Mouse (Mus musculus) intestine, postnatal 0 days (tissue): ENCODE data around the gene Igf1. TPM values are rescaled to one million over a fixed set of nuclear protein-coding genes. Genes with fewer than 3 reads are reported as not detected.

Experiments
- ATAC-seq: fragments of 200-750 bp; cut with Nextera tagmentation; 2 replicates; pipeline ENCODE4 v1.8.0; 2017; ENCODE audit warnings: mild to moderate bottlenecking, moderate TSS enrichment, moderate library complexity
- H3K27ac ChIP-seq: fragments of 300-500 bp; sonication (generic); 2 replicates; pipeline ENCODE4 v1.5.1; 2014; ENCODE audit warnings: mild to moderate bottlenecking, low read depth, low read length, moderate library complexity
- H3K27me3 ChIP-seq: fragments of 300-500 bp; sonication (generic); replicated peaks from 2 replicates; pipeline ENCODE4 v1.6.1; 2014; ENCODE audit warnings: low read length, mixed read lengths; ENCODE audit not compliant: control insufficient read depth, insufficient read depth
- H3K36me3 ChIP-seq: fragments of 300-500 bp; sonication (generic); 2 replicates; pipeline ENCODE4 v1.6.1; 2014; ENCODE audit warnings: mild to moderate bottlenecking, moderate library complexity; ENCODE audit not compliant: control insufficient read depth, insufficient read depth
- H3K4me1 ChIP-seq: fragments of 300-500 bp; sonication (generic); replicated peaks from 2 replicates; pipeline ENCODE4 v1.6.1; 2014; ENCODE audit warnings: antibody characterized with exemption, low read length, mixed read lengths; ENCODE audit not compliant: control insufficient read depth, insufficient read depth
- H3K4me2 ChIP-seq: fragments of 300-500 bp; sonication (generic); replicated peaks from 2 replicates; pipeline ENCODE4 v1.6.1; 2014; ENCODE audit warnings: low read depth, mild to moderate bottlenecking, moderate library complexity
- H3K4me3 ChIP-seq: fragments of 300-500 bp; sonication (generic); 2 replicates; pipeline ENCODE4 v1.5.1; 2014; ENCODE audit warnings: low read depth, low read length
- H3K9ac ChIP-seq: fragments of 300-500 bp; sonication (generic); 2 replicates; pipeline ENCODE4 v1.6.1; 2014; ENCODE audit warnings: mild to moderate bottlenecking, low read depth, low read length
- H3K9me3 ChIP-seq: fragments of 300-500 bp; sonication (generic); 2 replicates; pipeline ENCODE4 v1.6.1; 2016; ENCODE audit warnings: mixed run types; ENCODE audit not compliant: control insufficient read depth
- CTCF ChIP-seq: sonication (generic); IDR thresholded peaks from 2 replicates; pipeline ENCODE4 v1.5.1; 2016; ENCODE audit warnings: low read depth, mild to moderate bottlenecking, control low read depth, antibody characterized with exemption, moderate library complexity
- WGBS: fragments of 180-500 bp; shearing (Covaris S2); extraction: QIAGEN DNeasy Blood & Tissue Kit; methylation state at CpG from one replicate; pipeline ENCODE4 v1.1.7; 2014; 5-methylcytosine and 5-hydroxymethylcytosine counted together
- polyA plus RNA-seq: library from polyadenylated mRNA; unstranded; fragments of >200 nt; fragmentation: Nextera tagmentation; extraction: Ambion mirVana; gene quantifications from 2 replicates; pipeline ENCODE4 v1.2.1, GENCODE M21; 2015

Igf1 gene
- polyA plus RNA-seq, 1 experiment from 2014 or later: 13.3 TPM

GRCm38 (mm10) chr10:87986201-87986600 is 128.1 kb downstream of the Igf1 start:
- TF ChIP-seq CTCF: no peak
- Histone ChIP-seq H3K9me3 (no peaks in the 10 kb centered on the region), H3K4me3 (no peak overlapping the region), H3K4me1 (no peaks in the 10 kb centered on the region), H3K4me2 (no peak overlapping the region), H3K9ac (no peak overlapping the region), H3K27ac (no peak overlapping the region), H3K36me3 (no peaks in the 10 kb centered on the region), H3K27me3 (no peaks in the 10 kb centered on the region)
- ATAC-seq: no peak
- 65% methylated on average over 3 of the region's 3 CpGs for WGBS

Other genes starting within 250 kb of the Igf1 start
- not detected in 2 replicates for gene Pmch, start 232.8 kb downstream of the Igf1 start, polyA plus RNA-seq